Mouse (Mus musculus) right cerebral cortex, postnatal 25 days (tissue): ENCODE measurements around the gene Zfp365.
A peak's percentile ranks its signal among the peaks of the same experiment; 100 is the strongest.

Source experiments
- DNase-seq: peaks from one replicate; pipeline ENCODE4 v3.0.0; 2022

Zfp365 gene

DNA sequence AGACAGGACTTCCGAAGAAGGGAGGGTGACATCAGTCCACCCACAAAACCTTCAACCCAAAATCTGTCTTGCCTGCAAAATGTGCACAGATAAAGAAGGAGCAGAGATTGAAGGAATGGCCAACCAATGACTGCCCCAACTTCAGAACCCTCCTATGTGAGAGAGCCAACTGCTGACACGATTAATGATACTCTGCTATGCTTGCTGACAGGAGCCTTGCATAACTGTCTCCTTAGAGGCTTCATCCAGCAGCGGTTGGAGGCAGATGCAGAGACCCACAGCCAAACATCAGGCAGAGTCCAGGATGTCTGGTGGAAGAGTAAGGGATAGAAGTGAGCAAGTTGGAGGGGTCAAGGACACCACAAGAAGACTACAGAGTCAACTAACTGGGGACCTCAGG, 73.3 kb downstream of the Zfp365 start:
- DNase-seq, result no peak

DNA sequence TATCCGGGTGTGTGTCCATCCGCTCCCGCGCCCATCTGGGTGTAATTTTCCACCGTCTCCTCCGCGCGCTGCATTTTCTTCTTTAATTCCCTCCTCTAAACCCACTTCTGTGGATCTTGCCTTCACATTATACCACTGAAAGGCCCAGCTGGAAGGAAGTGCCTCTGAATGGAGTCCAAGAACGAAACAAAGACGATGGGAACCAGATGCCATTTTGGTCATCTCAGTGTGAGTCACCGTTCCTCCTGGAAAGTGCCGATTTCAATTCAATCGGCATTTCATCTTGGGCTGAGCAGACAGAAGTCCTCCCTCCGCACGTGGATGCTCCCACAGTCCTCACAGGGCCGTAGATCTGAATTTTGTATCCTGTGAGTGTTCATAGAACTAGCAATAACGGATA, 76.0 kb downstream of the Zfp365 start:
- peak; percentile 23 for DNase-seq
